Mouse (Mus musculus): ENCODE data around the gene Plekhm1. TPM values are rescaled to one million over a fixed set of nuclear protein-coding genes. Genes with fewer than 3 reads are reported as not detected.
"Not testable (repeated sequence)": the region's sequence is repeated elsewhere in the genome, so short reads cannot be mapped to it uniquely, and the experiment has no call there.

Gene Plekhm1
- total RNA-seq, 2 experiments from 2014 or later, result 8.3 to 28.4 TPM

DNA sequence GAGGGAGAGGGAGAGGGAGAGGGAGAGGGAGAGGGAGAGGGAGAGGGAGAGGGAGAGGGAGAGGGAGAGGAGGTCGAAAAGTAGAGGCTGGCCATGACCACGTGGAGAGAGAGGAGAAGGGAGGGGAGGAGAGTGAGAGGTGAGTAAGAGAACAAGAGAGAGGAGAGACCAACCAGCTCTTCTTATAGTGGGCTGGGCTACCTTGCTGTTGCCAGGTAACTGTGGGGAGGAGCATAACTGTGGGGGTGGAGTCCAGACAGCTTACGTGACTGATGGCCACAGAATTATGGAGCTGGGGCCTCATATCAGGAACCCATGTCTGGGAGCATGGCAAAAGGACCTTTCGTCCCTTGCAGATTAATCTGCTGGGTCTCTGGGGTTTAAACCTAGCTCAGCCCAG, 89.7 kb downstream of the Plekhm1 start:
- not testable (repeated sequence) for ATAC-seq (ENCODE audit: poor library complexity, severe bottlenecking)

DNA sequence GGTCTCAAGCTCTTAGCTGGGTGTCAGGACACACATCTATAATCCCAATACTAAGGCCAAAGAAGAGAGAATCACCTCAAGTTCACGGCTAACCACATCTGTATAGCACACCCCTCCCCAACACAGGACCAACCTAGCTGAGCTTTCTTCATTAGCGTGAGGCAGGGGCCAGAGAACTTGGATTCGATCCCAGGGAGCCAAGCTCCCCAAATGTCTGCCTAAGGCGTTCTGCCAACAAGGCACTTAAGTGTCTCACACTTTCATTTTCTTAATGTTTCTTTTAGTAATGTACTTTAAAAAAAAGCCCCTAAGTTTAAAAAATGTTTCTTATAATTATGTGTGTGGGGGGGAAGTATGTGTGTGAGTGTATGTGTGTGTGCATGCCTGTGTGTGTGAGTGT, 91.8 kb downstream of the Plekhm1 start:
- ATAC-seq (ENCODE audit: poor library complexity, severe bottlenecking), result no peak

DNA sequence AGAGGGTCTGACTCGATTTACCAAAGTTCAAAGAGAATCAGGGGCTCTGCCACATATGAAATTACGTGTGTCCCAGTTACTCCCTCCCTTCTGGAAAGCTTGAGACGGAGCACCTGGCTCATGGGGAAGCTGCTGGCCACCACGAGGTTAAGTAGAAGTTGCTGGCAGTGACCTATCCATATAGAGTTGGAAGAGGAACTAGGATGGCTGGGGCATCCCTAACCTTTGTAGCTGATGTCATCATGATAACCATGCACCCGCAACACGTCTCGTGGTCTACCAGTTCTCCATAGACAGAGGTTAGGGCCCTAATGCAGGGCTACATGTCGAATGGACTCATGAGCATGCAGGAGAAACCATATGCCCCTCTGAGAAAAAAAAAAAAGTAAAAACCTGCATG, 92.3 kb downstream of the Plekhm1 start:
- peak; percentile 65 for ATAC-seq (ENCODE audit: poor library complexity, severe bottlenecking)

DNA sequence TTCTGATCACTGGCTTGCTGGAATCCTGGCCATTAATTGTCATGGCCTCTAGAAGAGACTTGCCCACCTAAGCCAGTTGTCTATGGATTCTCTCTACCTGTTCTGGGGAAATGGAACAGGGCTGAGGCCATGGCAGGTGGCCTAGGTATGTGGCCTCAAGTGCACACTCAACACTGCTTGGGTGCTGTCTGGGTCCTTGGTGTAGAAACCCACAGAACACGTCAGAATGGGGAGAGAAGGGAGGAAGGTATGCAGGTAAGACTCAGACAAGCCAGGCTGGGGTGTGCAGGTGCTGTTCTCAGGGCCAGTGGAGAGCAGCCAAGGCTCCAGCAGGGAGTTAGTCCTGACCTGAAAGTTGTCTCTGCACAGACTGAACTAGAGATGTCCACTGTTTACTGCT, 94.4 kb downstream of the Plekhm1 start:
- no peak for ATAC-seq (ENCODE audit: poor library complexity, severe bottlenecking)

DNA sequence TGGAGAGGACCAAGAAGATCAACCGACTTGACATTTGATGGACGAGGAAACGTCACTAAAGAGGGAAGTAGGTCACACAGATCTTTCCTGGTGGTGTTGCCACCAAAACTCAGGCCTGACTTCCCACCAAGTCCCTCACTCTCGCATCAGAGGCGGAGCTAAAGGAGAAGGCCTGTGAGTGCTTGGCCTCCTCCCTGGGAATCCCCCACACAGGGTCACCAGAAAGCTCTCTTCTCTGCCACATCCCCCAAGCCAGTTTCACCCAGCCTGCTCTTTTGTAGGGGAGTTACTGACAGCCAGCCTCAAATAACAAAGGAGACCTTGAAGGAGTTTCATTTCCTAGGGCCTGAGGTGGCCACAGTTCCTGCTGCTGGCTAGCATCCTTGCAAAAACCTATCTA, 97.1 kb downstream of the Plekhm1 start:
- peak; percentile 43 for ATAC-seq (ENCODE audit: poor library complexity, severe bottlenecking)

DNA sequence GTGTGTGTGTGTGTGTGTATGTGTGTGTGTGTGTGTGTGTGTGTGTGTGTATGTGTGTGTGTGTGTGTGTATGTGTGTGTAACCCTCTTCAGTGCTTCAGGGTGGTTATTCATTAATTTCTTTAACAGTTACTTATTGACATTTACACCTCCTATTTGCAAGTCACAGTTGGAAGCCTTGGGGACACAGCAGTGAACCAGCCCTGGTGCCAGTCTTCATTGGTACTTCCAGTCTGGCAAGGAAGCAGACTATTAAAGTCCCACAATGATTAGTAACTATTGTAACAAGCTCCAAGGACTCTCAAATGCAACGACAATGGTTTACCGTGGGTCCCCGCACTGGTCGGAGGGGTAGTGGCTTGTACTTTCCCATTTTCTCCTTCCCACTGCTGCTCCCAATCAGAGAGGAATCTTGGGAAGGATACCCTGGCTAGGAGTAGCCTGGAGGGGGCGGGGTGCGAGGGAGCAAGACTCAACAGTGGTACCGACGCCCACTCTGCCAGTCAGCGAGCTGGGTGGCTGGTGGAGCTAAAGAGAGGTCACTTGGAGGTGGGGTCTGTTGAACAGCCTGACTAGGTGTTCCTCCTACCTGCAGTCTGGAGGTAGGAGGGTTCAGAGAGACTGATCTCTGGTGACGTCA, 97.6 kb downstream of the Plekhm1 start:
- no peak for ATAC-seq (ENCODE audit: poor library complexity, severe bottlenecking)

Other genes with a start within 250 kb of the Plekhm1 start
- gene Fmnl1, start 241.6 kb downstream of the Plekhm1 start, total RNA-seq (2015), result 387 and 407 TPM in 2 replicates
- gene Fmnl1, start 241.6 kb downstream of the Plekhm1 start, total RNA-seq (2017), result 126 and 152 TPM in 2 replicates
- not detected in 2 replicates for gene 1700023F06Rik, start 204.1 kb downstream of the Plekhm1 start, total RNA-seq (2015)
- not detected in 2 replicates for gene 1700023F06Rik, start 204.1 kb downstream of the Plekhm1 start, total RNA-seq (2017)
- gene Spata32, start 194.3 kb downstream of the Plekhm1 start, total RNA-seq (2015), result not detected in 2 replicates
- not detected in 2 replicates for gene Spata32, start 194.3 kb downstream of the Plekhm1 start, total RNA-seq (2017)
- gene Map3k14, start 145.2 kb downstream of the Plekhm1 start, total RNA-seq (2015), result 14.5 and 16.6 TPM in 2 replicates
- 15.4 and 15.7 TPM in 2 replicates for gene Map3k14, start 145.2 kb downstream of the Plekhm1 start, total RNA-seq (2017)
- 20.1 and 20.5 TPM in 2 replicates for gene Arhgap27, start 49.0 kb downstream of the Plekhm1 start, total RNA-seq (2015)
- gene Arhgap27, start 49.0 kb downstream of the Plekhm1 start, total RNA-seq (2017), result 20.1 and 21.9 TPM in 2 replicates
- not detected in 2 replicates for gene Lrrc37a, start 91.9 kb upstream of the Plekhm1 start, total RNA-seq (2015)
- not detected in 2 replicates for gene Lrrc37a, start 91.9 kb upstream of the Plekhm1 start, total RNA-seq (2017)
- not detected in 2 replicates for gene Gm884, start 208.5 kb upstream of the Plekhm1 start, total RNA-seq (2015)
- not detected in 2 replicates for gene Gm884, start 208.5 kb upstream of the Plekhm1 start, total RNA-seq (2017)
- not detected in 2 replicates for gene Lyzl6, start 226.2 kb upstream of the Plekhm1 start, total RNA-seq (2015)
- gene Lyzl6, start 226.2 kb upstream of the Plekhm1 start, total RNA-seq (2017), result not detected in 2 replicates
- not detected in 2 replicates for gene Rprml, start 236.9 kb upstream of the Plekhm1 start, total RNA-seq (2015)
- not detected in 2 replicates for gene Rprml, start 236.9 kb upstream of the Plekhm1 start, total RNA-seq (2017)

Measured in megakaryocyte, adult 5-6 weeks (primary cell).